Mouse (Mus musculus): ENCODE data around the gene Mtcp1.

Gene Mtcp1

GRCm38 (mm10) chrX:75415936-75416785 lies at the start of gene Mtcp1, which contains the start of the genes Cmc4 and Brcc3:
Gene Mtcp1, minus strand, starts transcription at chrX:75416588.
Gene Cmc4, minus strand, starts transcription at chrX:75416584.
Gene Brcc3, plus strand, starts transcription at chrX:75416628.
- DNase-seq (ENCODE audit: low read depth): peak; percentile 94

GRCm38 (mm10) chrX:75454597-75454996 lies 38.2 kb upstream of the Mtcp1 start:
- DNase-seq (ENCODE audit: low read depth): no peak

DNA sequence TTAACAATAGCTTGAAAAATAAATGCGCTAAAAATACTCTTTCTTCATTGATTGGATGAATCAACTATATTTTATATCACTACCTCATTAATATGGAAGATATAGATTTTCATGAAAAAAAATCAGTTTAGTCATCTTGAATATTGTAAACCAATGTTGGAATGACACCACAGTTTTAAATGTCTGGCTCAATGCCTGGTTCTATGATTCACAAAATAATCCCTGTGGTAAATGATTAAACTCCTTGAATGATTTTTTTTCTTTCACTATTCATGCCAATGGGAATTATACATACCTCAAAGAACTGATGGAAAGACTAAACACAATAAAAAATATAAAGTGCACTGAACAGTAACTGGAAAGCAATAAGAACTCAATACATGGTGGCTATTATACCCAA lies 6.7 kb downstream of the Mtcp1 start:
- DNase-seq (ENCODE audit: low read depth): peak; percentile 74

DNA sequence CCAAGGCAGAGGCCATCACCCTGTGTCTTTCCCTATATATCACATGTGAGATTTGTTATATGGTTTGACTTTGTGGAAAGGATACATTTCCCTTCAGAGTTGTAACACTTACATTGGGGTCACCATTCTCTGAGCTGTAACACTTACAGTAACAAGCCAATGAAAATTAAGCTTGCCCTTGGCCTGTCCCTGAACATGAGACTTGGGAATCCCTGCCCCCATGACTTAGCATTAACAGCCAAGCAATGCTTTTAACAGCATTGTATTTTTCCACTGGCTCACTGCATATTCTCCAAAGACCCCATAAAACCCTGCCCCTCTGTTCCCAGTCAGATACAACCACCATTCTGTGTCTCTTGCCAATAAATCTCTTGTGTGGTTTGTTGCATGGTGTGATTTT lies 13.0 kb downstream of the Mtcp1 start:
- DNase-seq (ENCODE audit: low read depth): no peak

DNA sequence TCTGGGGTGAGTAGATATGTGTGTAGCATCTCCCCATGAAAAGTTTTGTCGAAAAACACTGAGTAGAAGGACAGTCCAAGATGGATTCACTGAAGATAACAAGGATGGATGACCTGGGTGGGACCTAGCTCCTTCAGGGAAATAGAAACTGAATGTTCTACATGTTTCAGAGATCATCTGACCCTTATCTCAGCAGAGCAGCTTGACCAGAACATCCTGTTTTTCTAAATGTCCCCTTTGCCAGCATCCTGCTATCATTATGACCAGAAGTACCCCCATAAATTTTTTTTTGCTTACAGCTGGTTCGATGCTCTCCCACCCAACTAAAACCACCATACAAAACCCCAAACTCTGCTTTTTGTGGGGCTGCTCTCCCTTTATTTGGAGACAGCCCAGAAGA lies 13.7 kb downstream of the Mtcp1 start:
- DNase-seq (ENCODE audit: low read depth): no peak

DNA sequence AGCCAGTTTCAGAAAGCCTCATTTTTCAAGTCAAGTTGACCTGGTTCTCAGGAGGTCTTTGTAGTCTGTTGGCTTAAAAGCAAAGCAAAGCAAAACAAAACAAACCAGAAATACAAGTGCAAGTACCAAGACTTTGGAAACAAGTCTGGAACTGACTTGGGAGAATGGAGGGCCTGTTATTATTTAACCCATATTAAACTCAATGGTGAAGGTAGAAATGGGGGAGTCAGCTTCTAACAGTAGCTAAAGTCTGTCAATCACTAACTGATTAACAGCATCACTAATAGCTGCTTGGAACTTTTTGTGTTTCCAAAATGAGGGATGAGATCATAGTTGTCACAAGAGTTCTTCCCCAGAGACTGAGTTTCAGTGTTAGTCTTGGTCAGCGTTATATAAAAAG lies 16.9 kb downstream of the Mtcp1 start:
- no peak for DNase-seq (ENCODE audit: low read depth)

GRCm38 (mm10) chrX:75382195-75382771 lies 34.1 kb downstream of the Mtcp1 start, which contains the start of the genes Fundc2 and F8:
Gene Fundc2, plus strand, starts transcription at chrX:75382399.
Gene F8, minus strand, starts transcription at chrX:75382615.
- DNase-seq (ENCODE audit: low read depth): peak; percentile 90

DNA sequence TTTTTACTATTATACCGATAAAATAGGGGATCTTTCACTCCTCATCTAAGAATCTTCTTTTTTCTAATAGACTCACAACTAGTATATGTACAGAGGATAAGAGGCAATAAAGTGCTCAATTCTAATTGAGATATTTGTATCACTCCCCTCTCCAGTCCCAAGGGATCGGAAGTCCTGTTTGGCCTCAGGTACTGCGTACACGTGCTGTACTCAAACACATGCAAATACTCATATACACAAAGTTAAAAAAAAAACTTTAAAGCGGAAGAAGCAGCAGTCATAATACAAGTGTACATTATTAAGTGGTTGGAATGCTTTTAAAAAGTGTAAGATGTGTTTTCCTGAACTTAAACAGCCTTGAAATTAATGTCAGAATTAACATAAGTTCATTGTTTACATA lies 34.7 kb downstream of the Mtcp1 start:
- peak; percentile 4 for DNase-seq (ENCODE audit: low read depth)

- peak; percentile 54 for DNase-seq (ENCODE audit: low read depth)
These were observed 35.2 kb downstream of the Mtcp1 start for GRCm38 (mm10) chrX:75381176-75381575.

DNA sequence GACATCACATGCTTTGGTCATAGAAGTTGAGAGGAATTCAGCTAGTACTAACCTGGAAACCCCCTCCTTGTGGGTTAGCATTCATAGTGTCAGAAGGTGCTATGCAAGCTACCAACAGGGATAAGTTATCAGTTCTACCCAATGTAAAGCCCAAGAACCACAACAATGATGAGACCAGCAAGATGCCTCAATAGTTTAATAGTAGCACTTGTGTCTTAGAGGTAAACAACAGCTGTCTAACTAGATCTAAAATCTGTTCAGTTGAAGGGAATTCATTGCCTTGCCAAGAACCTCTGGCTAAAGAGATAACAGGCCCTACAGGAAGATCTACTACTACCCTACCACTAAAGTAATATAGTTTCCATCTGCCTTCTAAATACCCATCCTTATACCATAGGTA lies 39.6 kb downstream of the Mtcp1 start:
- no peak for DNase-seq (ENCODE audit: low read depth)

- DNase-seq (ENCODE audit: low read depth): no peak
These were observed 43.5 kb downstream of the Mtcp1 start for GRCm38 (mm10) chrX:75372666-75373425.

- no peak for DNase-seq (ENCODE audit: low read depth)
These were observed 46.2 kb downstream of the Mtcp1 start for GRCm38 (mm10) chrX:75370197-75370596.

All from NIH3T3 (cell line).